Mouse (Mus musculus) ovary, adult 2 months (tissue): ENCODE results near the gene 4930550C14Rik. TPM values are rescaled to one million over a fixed set of nuclear protein-coding genes. Genes with fewer than 3 reads are reported as not detected.

Experiments
- polyA plus RNA-seq: library from polyadenylated mRNA; depleted of rRNA; stranded (reverse); fragments of >200 nt; gene quantifications from 2 replicates; pipeline ENCODE4 v1.2.3, GENCODE M21; 2012; rRNA removed

4930550C14Rik gene
- polyA plus RNA-seq: 0.16 and 0.24 TPM in 2 replicates

DNA sequence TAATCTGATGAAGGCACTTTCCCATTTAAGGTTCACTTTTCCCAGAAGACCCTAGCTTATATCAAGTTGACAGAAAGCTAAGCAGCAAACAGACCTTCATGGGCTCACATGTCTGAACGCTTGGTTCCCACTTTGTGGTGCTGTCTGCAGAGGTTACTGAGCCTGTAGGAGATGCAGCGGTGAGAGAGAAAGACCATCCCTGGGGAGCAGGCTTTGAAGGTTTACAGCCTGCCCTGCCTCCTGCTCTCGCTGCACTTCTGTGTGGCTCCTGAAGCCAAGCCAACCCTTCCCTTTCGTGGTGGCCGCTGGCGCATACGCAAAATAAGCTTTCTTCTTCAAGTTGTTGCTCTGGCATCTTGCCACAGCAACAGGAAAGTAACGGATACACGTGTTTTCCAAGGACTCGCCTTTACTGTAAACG is at the start of gene 4930550C14Rik:
Gene 4930550C14Rik, plus strand, starts transcription at position 35 of the 421 bp plus-strand sequence.

DNA sequence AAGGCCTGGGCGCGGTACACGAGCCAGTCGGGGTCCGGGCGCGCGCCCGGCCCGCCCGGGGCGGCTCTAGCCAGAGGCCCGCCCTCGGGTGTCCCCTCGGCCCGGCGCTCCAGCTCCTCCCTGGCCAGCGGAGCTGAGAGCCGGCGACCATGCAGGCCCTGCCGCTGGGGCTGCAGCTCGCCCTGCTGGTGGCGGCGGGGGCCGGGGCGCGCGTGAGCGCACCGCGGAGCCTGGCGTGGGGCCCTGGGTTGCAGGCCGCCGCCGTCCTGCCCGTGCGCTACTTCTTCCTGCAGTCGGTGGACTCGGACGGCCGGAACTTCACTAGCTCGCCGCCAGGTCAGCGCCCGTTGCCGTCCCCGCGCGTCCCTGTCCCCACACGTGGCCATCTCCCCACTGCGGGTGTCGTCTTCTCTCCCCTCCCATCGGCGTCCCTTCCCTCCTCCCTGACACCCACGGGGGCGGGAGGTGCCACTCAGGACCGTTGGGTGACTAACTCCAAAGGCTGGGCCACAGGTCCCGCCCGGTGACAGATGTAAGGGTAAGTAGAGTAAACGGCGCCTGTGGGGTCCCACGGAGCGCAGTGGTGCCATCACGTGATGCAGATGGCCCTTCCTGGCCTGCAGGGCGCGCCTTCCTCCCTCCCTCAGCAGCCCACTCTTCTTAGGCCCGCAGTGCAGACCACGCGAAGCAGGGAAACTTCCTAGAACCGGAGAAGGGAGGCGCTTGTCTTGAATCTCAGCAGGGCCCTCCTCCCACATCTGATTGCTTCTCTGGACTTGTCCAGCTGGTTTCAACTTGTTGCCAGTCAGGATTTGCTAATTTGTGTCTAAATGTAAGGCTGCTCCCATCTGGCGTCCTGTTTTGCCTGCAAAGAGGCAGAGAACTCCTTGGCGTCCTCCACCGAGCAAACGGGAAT is 17.9 kb upstream of the 4930550C14Rik start, which contains the start of gene Kdelc2:
Gene Kdelc2, plus strand, starts transcription at position 75 of the 916 bp plus-strand sequence.

Other genes with a start within 250 kb of the 4930550C14Rik start
- gene Ddx10, start 154.3 kb upstream of the 4930550C14Rik start, polyA plus RNA-seq: 0.57 and 0.77 TPM in 2 replicates
- gene Exph5, start 100.7 kb upstream of the 4930550C14Rik start, polyA plus RNA-seq: 0.24 TPM in 2 replicates
- gene Kdelc2, start 18.3 kb upstream of the 4930550C14Rik start, polyA plus RNA-seq: 12.1 and 23.5 TPM in 2 replicates
- 0.88 and 2.3 TPM in 2 replicates for gene Atm, start 134.4 kb downstream of the 4930550C14Rik start, polyA plus RNA-seq
- gene Npat, start 134.7 kb downstream of the 4930550C14Rik start, polyA plus RNA-seq: 3.3 and 5.6 TPM in 2 replicates
- 19.6 and 21.5 TPM in 2 replicates for gene Acat1, start 208.1 kb downstream of the 4930550C14Rik start, polyA plus RNA-seq